Mouse (Mus musculus): ENCODE measurements around the gene Prm1. TPM values are rescaled to one million over a fixed set of nuclear protein-coding genes. Genes with fewer than 3 reads are reported as not detected.

The Prm1 gene
- polyA plus RNA-seq, 1 experiment from 2014 or later = not detected

DNA sequence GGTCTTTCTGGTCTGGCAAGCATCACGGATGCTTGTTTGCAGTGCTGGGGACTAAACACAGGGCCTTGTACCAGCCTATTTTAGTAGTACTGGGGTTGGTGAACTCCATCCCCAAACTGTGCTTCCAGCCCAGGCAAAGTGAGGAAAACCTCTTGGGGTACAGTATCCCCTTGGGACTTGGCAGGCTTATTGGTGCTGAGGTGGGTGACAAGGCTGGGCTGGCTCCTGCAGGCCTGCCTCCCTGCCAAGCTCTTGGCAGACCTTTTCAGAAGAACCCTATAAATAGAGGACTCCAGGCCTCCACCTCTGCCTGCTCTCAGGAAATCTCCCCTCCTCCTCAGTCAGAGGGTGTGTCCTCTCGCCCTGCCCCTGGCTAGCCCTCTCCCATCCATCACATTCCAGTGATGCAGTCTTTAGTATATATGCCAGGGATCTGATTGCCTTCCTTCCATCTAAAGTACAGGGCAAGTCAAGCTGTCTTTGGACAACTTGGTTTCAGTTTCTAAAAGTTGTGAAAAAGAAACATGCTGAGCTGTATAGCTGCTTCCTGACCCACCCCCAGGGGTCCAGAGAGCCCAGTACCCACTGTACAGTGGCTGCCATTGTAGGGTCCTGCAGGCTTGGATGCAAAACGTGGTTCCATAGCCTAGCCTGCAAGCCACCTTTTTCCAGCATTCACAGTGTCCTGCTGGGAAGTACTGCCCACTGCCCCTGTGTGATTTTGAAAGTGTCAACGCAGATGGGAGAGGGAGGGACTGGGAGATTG, 18.7 kb downstream of the Prm1 start:
- Histone ChIP-seq H3K27me3 (ENCODE audit: insufficient read depth, low read length) (no peaks in the 10 kb centered on the region), H3K4me1 (ENCODE audit: insufficient read depth) (peaks cover 20% of the 10 kb centered on the region), H3K9ac (no peak overlapping the region), H3K27ac (ENCODE audit: low read depth) (peak overlapping the region; percentile 98), H3K36me3 (ENCODE audit: insufficient read depth) (no peaks in the 10 kb centered on the region), H3K4me2 (peak overlapping the region; percentile 98), H3K9me3 (ENCODE audit: low read depth, low read length) (no peaks in the 10 kb centered on the region), H3K4me3 (ENCODE audit: low read depth, low read length) (no peak overlapping the region)
- DNase-seq = no peak
- WGBS = 54% methylated on average over 4 of the region's 4 CpGs
- TF ChIP-seq CTCF (IDR thresholded peaks at IDR 0.05; ENCODE audit: low read depth) = no peak
- ATAC-seq (ENCODE audit: insufficient read depth) = no peak

DNA sequence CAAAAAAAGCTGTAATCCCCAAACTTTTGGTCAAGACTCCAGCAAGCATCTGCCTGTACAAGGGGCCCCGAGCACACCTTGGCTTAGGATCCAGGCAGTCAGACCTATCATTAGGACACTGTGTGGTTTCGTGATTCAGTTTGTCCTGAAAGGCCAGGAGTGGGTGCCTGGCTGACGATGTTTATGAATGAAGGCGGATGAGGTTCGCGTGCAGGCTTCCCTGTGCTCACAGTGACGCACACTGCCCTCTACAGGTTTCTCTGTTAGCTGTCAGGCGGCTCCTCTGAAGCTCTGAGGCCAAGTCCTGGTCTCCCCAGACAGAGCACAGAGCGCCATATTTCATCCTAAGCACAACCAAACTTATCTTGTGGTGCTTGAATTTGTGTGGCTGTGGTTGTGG, 19.4 kb downstream of the Prm1 start:
- Histone ChIP-seq H3K27me3 (ENCODE audit: insufficient read depth, low read length) (no peaks in the 10 kb centered on the region), H3K9me3 (ENCODE audit: low read depth, low read length) (no peaks in the 10 kb centered on the region), H3K36me3 (ENCODE audit: insufficient read depth) (no peaks in the 10 kb centered on the region), H3K4me2 (peak overlapping the region; percentile 98), H3K27ac (ENCODE audit: low read depth) (peak overlapping the region; percentile 98), H3K9ac (peak overlapping the region; percentile 85), H3K4me1 (ENCODE audit: insufficient read depth) (peaks cover 20% of the 10 kb centered on the region), H3K4me3 (ENCODE audit: low read depth, low read length) (peak overlapping the region; percentile 70)
- WGBS = 4% methylated on average over 9 of the region's 9 CpGs
- TF ChIP-seq CTCF (IDR thresholded peaks at IDR 0.05; ENCODE audit: low read depth) = peak; percentile 89
- ATAC-seq (ENCODE audit: insufficient read depth) (peak; percentile 18), DNase-seq (peak; percentile 98)

DNA sequence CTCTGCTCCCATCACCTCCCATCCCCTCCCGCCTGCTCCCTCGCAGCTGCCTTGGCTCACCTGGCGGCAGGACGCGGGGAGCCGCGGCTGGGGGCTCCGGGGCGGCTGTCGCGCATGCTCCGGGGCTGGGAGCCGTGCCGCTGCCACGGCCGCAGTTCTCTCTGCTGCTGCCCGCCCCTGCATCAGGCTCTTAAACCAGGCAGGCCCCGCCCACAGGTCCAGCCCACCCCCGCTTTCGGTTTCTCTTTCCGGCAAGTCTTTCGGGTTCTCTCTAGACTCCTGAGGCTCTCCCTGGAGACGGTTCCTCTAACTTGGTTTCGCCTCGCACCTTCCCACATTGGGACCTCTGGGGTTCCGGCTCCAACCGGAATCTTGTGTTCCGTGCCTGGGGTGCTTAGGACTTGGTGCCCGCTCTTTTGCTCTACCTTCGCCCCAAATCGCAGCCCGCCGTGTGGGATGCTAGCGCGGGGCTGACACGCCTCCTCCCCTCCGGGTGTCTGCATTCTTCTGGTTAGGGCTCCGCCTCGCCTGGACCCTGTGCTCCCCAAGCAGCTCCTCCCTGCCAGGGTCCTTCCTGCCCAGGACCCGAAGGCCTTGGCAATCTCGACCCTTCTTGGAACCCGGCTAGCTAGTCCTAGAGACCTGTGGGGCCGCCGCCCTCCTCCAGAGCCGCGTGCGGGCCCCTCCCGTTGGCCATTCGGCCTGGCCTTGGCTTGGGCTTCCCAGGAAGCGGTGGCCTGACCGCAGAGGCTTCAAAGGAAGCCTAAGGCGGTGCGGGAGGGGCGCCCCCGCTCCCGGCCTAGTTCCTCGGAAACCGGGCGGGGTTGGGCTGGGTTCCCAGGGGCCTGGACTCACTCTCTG, 20.0 kb downstream of the Prm1 start, which contains the start of gene Socs1:
TSS of gene Socs1 (minus strand) at position 166 of the 861 bp plus-strand sequence.
- H3K9me3 ChIP-seq (ENCODE audit: low read depth, low read length) = no peaks in the 10 kb centered on the region
- no peaks in the 10 kb centered on the region for H3K36me3 ChIP-seq (ENCODE audit: insufficient read depth)
- peak within 1 kb of the TSS; percentile 70 for H3K4me3 ChIP-seq (ENCODE audit: low read depth, low read length)
- H3K4me2 ChIP-seq = peak within 1 kb of the TSS; percentile 98
- no peak for TF ChIP-seq CTCF (IDR thresholded peaks at IDR 0.05; ENCODE audit: low read depth)
- peak; percentile 87 for ATAC-seq (ENCODE audit: insufficient read depth)
- WGBS = under 1% methylated on average over 57 of the region's 59 CpGs
- peak within 1 kb of the TSS; percentile 85 for H3K9ac ChIP-seq
- H3K27ac ChIP-seq (ENCODE audit: low read depth) = peak within 1 kb of the TSS; percentile 98
- DNase-seq = peak; percentile 96
- H3K27me3 ChIP-seq (ENCODE audit: insufficient read depth, low read length) = no peaks in the 10 kb centered on the region
- peaks cover 21% of the 10 kb centered on the region for H3K4me1 ChIP-seq (ENCODE audit: insufficient read depth)

DNA sequence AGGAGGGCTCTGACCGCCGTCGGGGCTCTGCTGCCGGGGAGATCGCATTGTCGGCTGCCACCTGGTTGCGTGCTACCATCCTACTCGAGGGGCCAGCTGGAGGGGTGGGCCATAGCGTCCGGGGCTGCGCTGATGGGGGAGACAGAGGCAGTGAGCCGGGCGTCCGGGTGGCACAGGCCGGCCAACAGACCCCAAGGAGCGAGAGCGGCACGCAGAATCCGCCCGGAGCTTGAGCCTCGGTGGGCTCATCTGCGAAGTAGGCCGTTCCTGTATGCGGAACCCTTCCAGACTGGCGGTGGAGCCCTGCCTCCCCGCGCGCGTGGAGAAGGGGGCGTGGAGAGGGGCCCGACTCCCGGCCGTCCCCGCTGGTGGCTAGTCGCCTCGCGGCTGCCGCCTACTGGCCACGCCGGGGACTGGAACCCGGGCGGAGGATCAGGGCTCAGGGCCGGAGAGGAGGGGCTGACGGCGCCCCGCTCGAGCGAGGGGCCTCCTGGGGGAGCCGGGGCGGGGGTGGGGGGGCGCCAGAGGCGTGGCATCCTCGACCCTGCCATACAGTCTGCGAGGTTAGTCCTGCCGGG, 20.8 kb downstream of the Prm1 start:
- DNase-seq = peak; percentile 96
- Histone ChIP-seq H3K9me3 (ENCODE audit: low read depth, low read length) (no peaks in the 10 kb centered on the region), H3K4me2 (peak overlapping the region; percentile 98), H3K27me3 (ENCODE audit: insufficient read depth, low read length) (no peaks in the 10 kb centered on the region), H3K4me3 (ENCODE audit: low read depth, low read length) (peak overlapping the region; percentile 70), H3K27ac (ENCODE audit: low read depth) (peak overlapping the region; percentile 98), H3K36me3 (ENCODE audit: insufficient read depth) (no peaks in the 10 kb centered on the region), H3K9ac (peak overlapping the region; percentile 85), H3K4me1 (ENCODE audit: insufficient read depth) (peaks cover 23% of the 10 kb centered on the region)
- WGBS = under 1% methylated on average over 52 of the region's 55 CpGs
- ATAC-seq (ENCODE audit: insufficient read depth) = peak; percentile 86
- TF ChIP-seq CTCF (IDR thresholded peaks at IDR 0.05; ENCODE audit: low read depth) = peak; percentile 80

DNA sequence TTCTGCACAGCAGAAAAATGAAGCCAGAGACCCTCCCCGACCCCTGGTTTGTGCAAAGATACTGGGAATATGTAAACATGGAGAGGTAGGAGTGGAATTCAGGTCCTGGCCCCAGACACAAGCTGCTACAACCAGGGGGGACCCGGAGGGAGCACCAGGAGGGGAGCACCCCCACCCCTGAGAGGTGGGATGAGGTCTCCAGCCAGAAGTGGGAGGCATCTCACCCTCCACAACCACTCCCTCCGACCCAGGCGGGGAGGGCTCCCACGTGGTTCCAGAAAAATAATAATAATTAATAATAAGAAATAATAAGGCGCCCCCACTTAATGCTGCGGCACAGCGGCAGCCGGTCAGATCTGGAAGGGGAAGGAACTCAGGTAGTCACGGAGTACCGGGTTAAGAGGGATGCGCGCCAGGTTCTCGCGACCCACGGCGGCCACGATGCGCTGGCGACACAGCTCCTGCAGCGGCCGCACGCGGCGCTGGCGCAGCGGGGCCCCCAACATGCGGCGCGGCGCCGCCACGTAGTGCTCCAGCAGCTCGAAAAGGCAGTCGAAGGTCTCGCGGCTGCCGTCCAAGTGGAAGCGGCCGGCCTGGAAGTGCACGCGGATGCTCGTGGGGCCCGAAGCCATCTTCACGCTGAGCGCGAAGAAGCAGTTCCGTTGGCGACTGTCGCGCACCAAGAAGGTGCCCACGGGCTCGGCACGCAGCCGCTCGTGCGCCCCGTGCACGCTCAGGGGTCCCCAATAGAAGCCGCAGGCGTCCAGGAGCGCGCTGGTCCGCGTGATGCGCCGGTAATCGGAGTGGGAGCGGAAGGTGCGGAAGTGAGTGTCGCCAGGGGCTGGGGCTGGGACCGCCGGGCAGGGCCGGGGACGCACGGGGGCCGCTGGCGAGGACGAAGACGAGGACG, 21.5 kb downstream of the Prm1 start:
- no peaks in the 10 kb centered on the region for H3K27me3 ChIP-seq (ENCODE audit: insufficient read depth, low read length)
- H3K4me3 ChIP-seq (ENCODE audit: low read depth, low read length) = peak overlapping the region; percentile 70
- 0 out of 2 replicates have a peak, but pooled peaks have one; percentile 1 for ATAC-seq (ENCODE audit: insufficient read depth)
- peak overlapping the region; percentile 98 for H3K27ac ChIP-seq (ENCODE audit: low read depth)
- WGBS = under 1% methylated on average over 81 of the region's 81 CpGs
- TF ChIP-seq CTCF (IDR thresholded peaks at IDR 0.05; ENCODE audit: low read depth) = peak; percentile 20; the same call in 1 of the 2 replicates
- peaks cover 23% of the 10 kb centered on the region for H3K4me1 ChIP-seq (ENCODE audit: insufficient read depth)
- peak; percentile 79 for DNase-seq
- peak overlapping the region; percentile 85 for H3K9ac ChIP-seq
- H3K9me3 ChIP-seq (ENCODE audit: low read depth, low read length) = no peaks in the 10 kb centered on the region
- peak overlapping the region; percentile 98 for H3K4me2 ChIP-seq
- no peaks in the 10 kb centered on the region for H3K36me3 ChIP-seq (ENCODE audit: insufficient read depth)

DNA sequence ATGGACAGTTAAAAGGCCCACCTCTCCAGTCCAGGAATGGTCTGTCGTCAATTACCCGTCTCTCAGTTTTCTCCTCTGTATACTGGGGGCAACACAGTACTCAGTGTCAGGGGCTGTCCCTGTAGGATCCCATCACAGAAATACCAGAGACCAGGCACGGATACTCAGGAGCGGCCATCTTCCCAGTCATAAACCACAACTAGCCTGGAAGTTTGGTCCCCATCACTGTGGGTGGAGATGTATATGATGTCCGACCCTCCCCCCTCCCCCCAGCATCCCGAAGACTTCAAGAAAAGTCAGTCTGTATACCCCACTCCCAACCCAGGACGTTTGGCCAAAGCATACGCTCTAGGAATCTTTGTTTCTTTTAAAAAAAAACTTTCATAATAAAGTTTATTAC, 22.2 kb downstream of the Prm1 start:
- no peaks in the 10 kb centered on the region for H3K27me3 ChIP-seq (ENCODE audit: insufficient read depth, low read length)
- peak overlapping the region; percentile 70 for H3K4me3 ChIP-seq (ENCODE audit: low read depth, low read length)
- peak overlapping the region; percentile 98 for H3K4me2 ChIP-seq
- H3K36me3 ChIP-seq (ENCODE audit: insufficient read depth) = no peaks in the 10 kb centered on the region
- no peak overlapping the region for H3K27ac ChIP-seq (ENCODE audit: low read depth)
- H3K9ac ChIP-seq = peak overlapping the region; percentile 85; the same call in 1 of the 2 replicates
- DNase-seq (no peak), ATAC-seq (ENCODE audit: insufficient read depth) (no peak)
- 46% methylated on average over 8 of the region's 8 CpGs for WGBS
- no peaks in the 10 kb centered on the region for H3K9me3 ChIP-seq (ENCODE audit: low read depth, low read length)
- no peak for TF ChIP-seq CTCF (IDR thresholded peaks at IDR 0.05; ENCODE audit: low read depth)
- peaks cover 23% of the 10 kb centered on the region for H3K4me1 ChIP-seq (ENCODE audit: insufficient read depth)
